Mouse (Mus musculus) G1E (cell line): ENCODE data around the gene Tspan9.

Experiments
- CTCF ChIP-seq: IDR thresholded peaks from 2 replicates; pipeline ENCODE4 v1.5.1; 2012; ENCODE audit warnings: low read depth, low read length, inconsistent platforms, mixed read lengths
- GATA1 ChIP-seq: IDR thresholded peaks from 2 replicates; pipeline ENCODE4 v1.6.1; 2012; ENCODE audit warnings: borderline replicate concordance, low read length, inconsistent platforms, mixed read lengths
- GATA2 ChIP-seq: IDR thresholded peaks from 2 replicates; pipeline ENCODE4 v1.6.1; 2012; ENCODE audit warnings: low read depth, low read length, inconsistent platforms, borderline replicate concordance
- POLR2AphosphoS5 ChIP-seq: IDR thresholded peaks from 2 replicates; pipeline ENCODE4 v1.6.1; 2012; ENCODE audit warnings: low read depth, low read length, inconsistent platforms; ENCODE audit not compliant: insufficient replicate concordance
- TAL1 ChIP-seq: conservative IDR thresholded peaks from 2 replicates; pipeline ENCODE4 v1.6.1; 2012; ENCODE audit warnings: low read depth, low read length, inconsistent platforms, mixed read lengths

GRCm38 (mm10) chr6:128099190-128099589 is 44.2 kb downstream of the Tspan9 start:
- TF ChIP-seq GATA1 = no peak
- no peak for TF ChIP-seq CTCF
- no peak for TF ChIP-seq POLR2AphosphoS5
- no peak for TF ChIP-seq GATA2
- TF ChIP-seq TAL1 = no peak
